Mouse (Mus musculus): ENCODE measurements around the gene Shisa9.

The Shisa9 gene

DNA sequence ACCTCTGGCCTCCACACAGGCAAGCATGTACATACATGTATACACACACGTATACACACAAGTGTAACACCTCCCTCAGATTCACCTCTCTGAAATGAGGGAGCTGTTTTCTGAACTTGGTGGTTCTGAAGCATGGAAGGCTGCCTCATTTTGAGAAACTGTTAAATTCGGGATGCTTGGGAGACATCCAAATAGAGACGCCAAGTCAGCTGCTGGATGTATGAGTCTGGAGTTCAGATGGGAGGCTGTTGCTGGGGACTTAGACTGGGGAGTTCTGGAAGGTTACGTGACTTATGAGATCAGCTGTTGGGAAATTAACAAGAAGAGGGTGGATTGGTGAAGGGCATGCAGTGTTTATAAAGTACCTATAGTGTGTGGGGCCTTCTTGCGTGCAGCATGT, 88.7 kb downstream of the Shisa9 start:
- no peak for DNase-seq (ENCODE audit: low read depth, low spot score)

DNA sequence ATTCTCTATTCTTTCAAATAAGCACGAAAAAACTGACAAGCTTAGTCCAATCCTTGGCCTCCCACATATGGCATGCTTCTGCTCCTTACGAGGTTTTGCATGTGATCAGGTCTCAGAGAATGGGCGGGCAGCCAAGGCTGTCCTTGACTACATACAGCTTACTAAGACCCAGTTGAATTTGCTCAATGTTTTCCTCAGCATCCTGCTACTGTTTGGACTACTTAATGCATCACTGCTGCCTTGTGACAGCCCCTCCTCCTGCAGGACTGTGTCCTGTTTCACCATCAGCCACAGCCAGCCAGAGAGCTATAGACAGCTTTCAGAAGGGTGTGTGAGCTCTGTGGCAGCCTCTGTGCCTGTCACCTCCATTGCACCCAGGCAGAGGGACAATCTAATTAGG, 92.4 kb downstream of the Shisa9 start:
- DNase-seq (ENCODE audit: low read depth, low spot score) = no peak

DNA sequence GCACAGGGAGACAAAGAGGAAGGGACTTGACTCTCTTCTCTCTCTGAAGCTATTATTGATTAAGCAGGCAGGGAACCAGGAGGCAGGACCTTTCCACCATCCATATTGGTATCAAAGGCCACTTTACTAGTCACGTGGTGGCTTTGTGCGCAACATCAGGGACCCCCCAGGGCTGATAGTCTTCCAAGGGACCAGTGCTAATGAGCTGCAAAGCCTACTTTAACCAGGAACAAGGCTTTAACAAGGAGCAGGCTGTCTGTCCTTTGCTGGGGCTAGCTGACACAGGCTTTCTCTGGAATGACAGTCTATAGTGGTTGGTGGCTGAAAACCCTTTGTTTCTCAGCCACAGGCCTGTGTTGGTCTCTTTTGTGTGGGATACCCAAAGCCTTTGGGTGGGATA, 92.8 kb downstream of the Shisa9 start:
- no peak for DNase-seq (ENCODE audit: low read depth, low spot score)

- DNase-seq (ENCODE audit: low read depth, low spot score) = no peak
These were observed 99.2 kb downstream of the Shisa9 start for GRCm38 (mm10) chr16:12083082-12083481.

- no peak for DNase-seq (ENCODE audit: low read depth, low spot score)
These were observed 106.8 kb downstream of the Shisa9 start for GRCm38 (mm10) chr16:12090604-12091235.

DNA sequence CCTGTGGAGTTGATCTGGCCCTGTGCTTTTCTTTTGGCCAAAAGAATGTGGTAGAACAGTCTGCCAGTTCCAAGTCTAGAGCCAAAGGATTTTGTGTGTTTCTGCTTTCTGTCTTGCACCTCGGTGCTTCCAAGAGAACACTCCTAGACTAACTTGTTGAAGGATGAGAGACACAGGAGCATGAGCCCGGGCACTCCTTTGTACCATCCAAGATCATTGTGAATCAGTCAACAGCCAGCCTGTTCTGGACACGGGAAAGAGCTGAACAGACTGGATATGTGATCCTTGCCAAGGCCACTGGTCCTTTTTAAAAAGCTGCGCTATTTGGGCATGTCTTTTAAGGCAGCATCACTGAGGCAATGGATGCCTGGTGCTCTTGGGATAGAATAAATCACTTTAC, 109.3 kb downstream of the Shisa9 start:
- DNase-seq (ENCODE audit: low read depth, low spot score) = no peak

DNA sequence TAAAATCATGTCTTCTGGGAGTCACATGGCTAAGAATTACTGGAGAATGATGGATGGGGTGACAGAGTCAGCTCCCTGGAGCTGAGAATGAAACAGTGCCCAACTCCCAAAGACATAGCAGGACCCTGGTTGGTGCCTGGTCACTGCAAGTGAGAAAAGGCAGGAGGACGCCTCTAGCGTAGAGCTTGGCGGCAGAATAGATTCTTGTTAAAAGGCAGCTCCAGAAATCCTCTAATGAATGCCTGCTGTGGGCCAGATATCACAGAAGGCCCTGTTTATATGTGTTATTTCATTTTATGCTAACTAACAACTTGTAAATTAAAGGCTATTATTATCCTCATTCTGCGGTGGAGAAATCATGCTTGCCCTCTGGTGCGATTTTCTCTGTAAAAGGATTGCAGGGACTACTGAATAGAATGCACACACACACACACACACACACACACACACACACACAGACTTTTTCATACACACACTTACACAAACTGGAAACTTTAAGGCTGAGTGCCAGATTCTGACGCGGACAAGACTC, 110.9 kb downstream of the Shisa9 start:
- DNase-seq (ENCODE audit: low read depth, low spot score) = no peak

GRCm38 (mm10) chr16:12095365-12095764, 111.5 kb downstream of the Shisa9 start:
- DNase-seq (ENCODE audit: low read depth, low spot score) = no peak

DNA sequence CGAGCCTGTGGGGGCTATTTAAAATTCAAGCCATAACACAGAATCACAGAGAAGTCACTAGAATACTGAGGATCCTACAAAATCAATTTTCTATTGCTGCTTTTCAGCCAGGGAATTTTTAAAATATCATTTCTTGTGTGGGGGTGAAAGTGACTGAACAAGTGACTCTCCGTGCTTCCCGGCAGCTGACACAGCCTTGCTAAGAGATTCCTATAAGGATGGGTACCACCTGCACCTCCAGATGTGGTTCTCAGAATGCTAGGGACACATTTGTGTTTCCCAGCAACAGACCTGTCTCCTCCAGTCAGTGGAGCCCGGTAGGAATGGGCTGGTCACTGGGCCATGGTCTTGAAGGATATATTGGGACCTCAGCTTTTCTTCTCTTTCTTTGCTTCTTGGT, 124.5 kb downstream of the Shisa9 start:
- DNase-seq (ENCODE audit: low read depth, low spot score) = no peak

DNA sequence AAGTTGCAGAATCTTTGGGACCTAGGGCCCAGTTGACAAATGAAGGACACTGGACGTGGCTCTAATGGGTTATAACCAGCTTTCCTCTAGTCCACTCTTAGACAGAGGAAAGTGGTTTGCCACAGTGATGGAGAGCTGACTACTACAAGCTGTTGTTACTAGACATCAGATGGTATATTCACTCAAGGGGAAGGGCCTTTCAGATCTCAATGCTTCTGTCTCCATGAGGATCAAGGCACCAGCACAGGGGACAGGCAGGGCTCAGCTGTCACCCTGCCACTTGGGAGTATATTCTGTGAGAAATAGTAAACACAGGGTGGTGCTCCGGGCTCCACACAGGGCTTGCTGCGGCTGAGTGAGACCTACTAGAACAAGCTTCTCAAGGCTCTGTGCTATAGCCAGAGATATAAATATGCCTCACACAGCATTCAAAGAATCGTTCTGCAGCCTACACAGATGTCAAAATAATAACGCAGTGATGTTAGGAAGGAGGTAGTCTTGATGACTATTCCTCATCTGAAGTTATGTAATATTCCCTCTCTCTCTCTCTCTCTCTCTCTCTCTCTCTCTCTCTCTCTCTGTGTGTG, 127.0 kb downstream of the Shisa9 start:
- DNase-seq (ENCODE audit: low read depth, low spot score) = no peak

DNA sequence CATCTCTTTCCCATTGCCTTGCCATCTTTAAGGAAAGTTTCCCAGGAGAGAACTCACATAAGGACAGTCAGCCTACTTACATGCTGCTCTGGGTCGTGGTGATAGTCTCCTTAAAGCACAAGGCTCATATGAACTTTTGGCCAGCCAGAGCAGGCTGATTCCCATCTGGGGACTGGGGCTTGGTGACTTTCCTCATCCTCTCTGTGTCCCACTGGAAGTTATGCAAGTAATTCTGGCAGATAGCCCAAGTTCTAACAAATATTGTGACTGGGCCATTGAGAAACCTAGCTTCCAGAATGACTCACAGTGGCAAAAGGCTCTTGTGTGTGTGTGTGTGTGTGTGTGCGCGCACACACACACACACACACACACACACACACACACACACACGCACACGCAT, 130.5 kb downstream of the Shisa9 start:
- no peak for DNase-seq (ENCODE audit: low read depth, low spot score)

GRCm38 (mm10) chr16:12115040-12115856, 131.3 kb downstream of the Shisa9 start:
- peak; percentile 8 for DNase-seq (ENCODE audit: low read depth, low spot score)

GRCm38 (mm10) chr16:12116926-12117325, 133.0 kb downstream of the Shisa9 start:
- no peak for DNase-seq (ENCODE audit: low read depth, low spot score)

- DNase-seq (ENCODE audit: low read depth, low spot score) = no peak
These were observed 135.6 kb downstream of the Shisa9 start for GRCm38 (mm10) chr16:12119463-12119862.

- DNase-seq (ENCODE audit: low read depth, low spot score) = no peak
These were observed 145.9 kb downstream of the Shisa9 start for GRCm38 (mm10) chr16:12129782-12130181.

DNA sequence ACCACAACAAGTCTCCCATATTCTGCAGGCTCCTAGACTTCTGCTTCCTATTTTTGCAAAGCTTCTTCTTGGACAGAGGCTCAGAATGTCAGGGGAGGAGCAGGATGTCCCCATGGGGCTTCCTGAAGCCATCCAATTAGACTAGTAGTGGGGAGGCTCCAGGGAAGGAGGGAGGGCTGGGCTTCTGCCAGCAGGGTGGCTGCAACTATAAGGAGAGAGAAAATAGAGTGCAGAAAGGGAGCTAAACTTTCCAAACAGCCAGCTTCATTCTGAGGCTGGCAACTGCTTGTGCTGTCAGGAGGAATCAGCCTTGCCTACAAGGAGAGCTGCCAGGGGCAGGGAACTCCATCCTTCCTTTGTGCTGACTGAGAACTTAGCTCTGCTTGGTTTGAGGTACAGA, 162.8 kb downstream of the Shisa9 start:
- DNase-seq (ENCODE audit: low read depth, low spot score) = no peak

GRCm38 (mm10) chr16:12151986-12152385, 168.1 kb downstream of the Shisa9 start:
- no peak for DNase-seq (ENCODE audit: low read depth, low spot score)

GRCm38 (mm10) chr16:12154476-12154875, 170.6 kb downstream of the Shisa9 start:
- DNase-seq (ENCODE audit: low read depth, low spot score) = no peak

DNA sequence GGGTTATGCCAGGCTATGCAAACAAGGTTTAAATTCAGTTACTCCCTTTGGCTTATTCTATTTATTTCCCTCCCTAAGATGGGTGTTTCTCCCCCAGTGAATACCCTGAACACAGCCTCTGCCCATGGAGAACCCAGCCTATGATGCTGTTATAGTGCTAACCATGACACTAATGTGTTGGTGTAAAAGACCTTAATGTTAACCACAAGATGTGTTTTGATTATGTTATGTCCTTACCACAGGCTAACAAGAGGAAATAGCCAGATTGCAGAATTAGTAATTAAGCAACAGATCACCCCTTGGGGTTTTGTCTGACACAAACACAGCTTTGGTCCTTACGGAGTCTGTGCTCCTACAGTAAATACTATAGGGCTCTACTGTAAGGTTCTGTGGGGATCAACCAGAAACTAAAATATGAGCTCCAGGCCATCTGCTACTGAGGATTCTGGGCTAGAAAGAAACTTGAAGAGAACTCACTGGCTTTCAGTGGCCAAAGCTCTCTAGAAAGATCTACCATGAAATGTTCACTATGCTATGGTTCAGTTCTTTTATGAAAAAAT, 189.6 kb downstream of the Shisa9 start:
- no peak for DNase-seq (ENCODE audit: low read depth, low spot score)

DNA sequence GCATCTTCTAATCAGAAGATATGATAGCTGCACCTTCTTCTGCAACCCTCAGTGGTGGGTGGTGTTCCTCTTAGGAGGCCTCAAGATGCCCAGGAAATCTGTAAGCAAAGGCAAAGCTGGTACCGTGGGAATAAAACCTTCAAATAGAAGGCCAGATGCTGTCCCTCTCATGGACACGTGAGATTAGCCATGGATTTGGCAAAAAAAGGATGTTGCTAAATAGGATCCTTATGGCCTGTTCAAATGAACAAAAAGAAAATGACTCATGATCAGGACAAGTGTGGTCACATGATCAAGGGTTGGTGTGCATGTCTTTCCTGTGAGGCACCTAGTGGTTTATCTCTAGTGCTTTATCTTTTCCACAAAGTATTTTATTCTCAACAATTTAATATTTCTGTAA, 194.1 kb downstream of the Shisa9 start:
- no peak for DNase-seq (ENCODE audit: low read depth, low spot score)

- DNase-seq (ENCODE audit: low read depth, low spot score) = no peak
These were observed 205.8 kb downstream of the Shisa9 start for GRCm38 (mm10) chr16:12189739-12190138.

GRCm38 (mm10) chr16:12196841-12197240, 212.9 kb downstream of the Shisa9 start:
- no peak for DNase-seq (ENCODE audit: low read depth, low spot score)

Measured in R1 (cell line).